Mouse (Mus musculus): ENCODE data around the gene Odf3l1. TPM values are rescaled to one million over a fixed set of nuclear protein-coding genes. Genes with fewer than 3 reads are reported as not detected.

Odf3l1 gene
- total and polyA plus RNA-seq, 2 experiments from 2014 or later: 0.36 TPM; not detected in 1

DNA sequence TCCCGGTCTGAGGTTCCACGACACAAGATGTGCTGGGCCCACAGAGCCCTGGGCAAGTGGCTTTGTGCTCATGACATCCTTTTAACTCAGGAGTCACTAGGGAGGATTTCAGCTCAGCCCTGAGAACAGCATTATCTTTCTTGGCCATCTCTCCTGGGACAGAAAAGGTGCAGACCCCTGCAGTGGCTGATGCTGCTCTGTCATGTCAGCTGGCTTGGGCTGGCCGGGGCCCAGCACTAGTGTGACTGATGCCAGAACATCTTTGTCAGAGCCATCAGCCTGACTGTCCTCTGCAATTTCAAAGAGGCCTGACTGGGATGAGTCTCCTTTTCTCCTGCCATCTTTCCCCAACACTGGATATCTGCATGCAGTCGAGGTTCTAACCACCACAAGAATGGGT lies 17.8 kb upstream of the Odf3l1 start:
- DNase-seq (ENCODE audit: low spot score): no peak
- Histone ChIP-seq H3K27ac (ENCODE audit: low read depth) (peak overlapping the region; percentile 40; the same call in 1 of the 2 replicates), H3K4me1 (ENCODE audit: control insufficient read depth, insufficient read depth) (no peaks in the 10 kb centered on the region), H3K4me3 (ENCODE audit: low read depth, low read length) (no peak overlapping the region), H3K4me2 (ENCODE audit: low read depth, low read length) (no peak overlapping the region), H3K9ac (replicated peaks; ENCODE audit: low read depth, low read length) (no peak overlapping the region), H3K27me3 (ENCODE audit: control insufficient read depth, insufficient read depth, low read length) (no peaks in the 10 kb centered on the region), H3K9me3 (replicated peaks; ENCODE audit: control insufficient read depth, low read length) (no peaks in the 10 kb centered on the region), H3K36me3 (replicated peaks; ENCODE audit: control insufficient read depth, insufficient read depth, low read length) (peaks cover 33% of the 10 kb centered on the region)
- WGBS: 44% methylated on average over 4 of the region's 4 CpGs
- ATAC-seq (ENCODE audit: insufficient read depth, low read depth): no peak
- TF ChIP-seq EP300 (IDR thresholded peaks at IDR 0.05; ENCODE audit: low read depth): no peak
- no peak for TF ChIP-seq CTCF (IDR thresholded peaks at IDR 0.05; ENCODE audit: low read depth)

DNA sequence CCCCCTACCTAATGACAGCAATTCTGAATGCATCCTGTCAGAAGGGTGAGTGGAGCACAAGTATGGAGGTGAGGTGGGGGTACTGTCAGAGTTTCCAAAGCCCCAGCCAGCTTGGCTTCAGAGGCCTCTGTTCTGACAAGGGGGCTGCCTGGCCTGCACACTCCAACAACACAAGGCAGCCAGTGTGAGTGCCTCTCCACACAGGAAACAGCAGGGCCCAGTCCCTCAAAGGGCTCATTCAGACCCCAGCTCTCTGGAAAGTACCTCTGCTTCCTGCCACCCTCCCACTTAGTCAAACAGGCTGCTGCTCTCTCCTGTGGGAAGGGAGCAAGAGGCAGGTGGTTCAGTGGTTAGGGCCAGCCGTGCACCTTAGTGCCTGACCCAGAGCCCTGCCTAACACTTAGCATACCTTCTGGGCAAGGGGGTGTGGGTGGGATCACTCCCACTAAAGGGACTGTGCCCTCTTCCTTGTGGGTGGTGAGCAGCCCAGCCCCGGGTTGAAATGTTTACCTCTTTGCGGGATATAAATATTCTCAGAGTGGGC lies 17.1 kb upstream of the Odf3l1 start:
- Histone ChIP-seq H3K4me2 (ENCODE audit: low read depth, low read length) (no peak overlapping the region), H3K27me3 (ENCODE audit: control insufficient read depth, insufficient read depth, low read length) (no peaks in the 10 kb centered on the region), H3K4me1 (ENCODE audit: control insufficient read depth, insufficient read depth) (no peaks in the 10 kb centered on the region), H3K36me3 (replicated peaks; ENCODE audit: control insufficient read depth, insufficient read depth, low read length) (peaks cover 26% of the 10 kb centered on the region), H3K27ac (ENCODE audit: low read depth) (0 out of 2 replicates have a peak overlapping the region, but pooled peaks have one; percentile 40), H3K9ac (replicated peaks; ENCODE audit: low read depth, low read length) (no peak overlapping the region), H3K9me3 (replicated peaks; ENCODE audit: control insufficient read depth, low read length) (no peaks in the 10 kb centered on the region), H3K4me3 (ENCODE audit: low read depth, low read length) (no peak overlapping the region)
- no peak for TF ChIP-seq EP300 (IDR thresholded peaks at IDR 0.05; ENCODE audit: low read depth)
- TF ChIP-seq CTCF (IDR thresholded peaks at IDR 0.05; ENCODE audit: low read depth): no peak
- no peak for ATAC-seq (ENCODE audit: insufficient read depth, low read depth)
- DNase-seq (ENCODE audit: low spot score): no peak
- 74% methylated on average over 3 of the region's 3 CpGs for WGBS

GRCm38 (mm10) chr9:56880790-56881189 lies 16.3 kb upstream of the Odf3l1 start:
- H3K27ac ChIP-seq (ENCODE audit: low read depth): peak overlapping the region; percentile 28; the same call in 1 of the 2 replicates
- H3K27me3 ChIP-seq (ENCODE audit: control insufficient read depth, insufficient read depth, low read length): no peaks in the 10 kb centered on the region
- ATAC-seq (ENCODE audit: insufficient read depth, low read depth) (no peak), DNase-seq (ENCODE audit: low spot score) (no peak)
- WGBS: 66% methylated on average over 9 of the region's 9 CpGs
- H3K36me3 ChIP-seq (replicated peaks; ENCODE audit: control insufficient read depth, insufficient read depth, low read length): peaks cover 19% of the 10 kb centered on the region
- H3K4me3 ChIP-seq (ENCODE audit: low read depth, low read length): no peak overlapping the region
- H3K4me2 ChIP-seq (ENCODE audit: low read depth, low read length): no peak overlapping the region
- H3K9ac ChIP-seq (replicated peaks; ENCODE audit: low read depth, low read length): no peak overlapping the region
- no peak for TF ChIP-seq EP300 (IDR thresholded peaks at IDR 0.05; ENCODE audit: low read depth)
- TF ChIP-seq CTCF (IDR thresholded peaks at IDR 0.05; ENCODE audit: low read depth): no peak
- no peaks in the 10 kb centered on the region for H3K4me1 ChIP-seq (ENCODE audit: control insufficient read depth, insufficient read depth)
- no peaks in the 10 kb centered on the region for H3K9me3 ChIP-seq (replicated peaks; ENCODE audit: control insufficient read depth, low read length)

DNA sequence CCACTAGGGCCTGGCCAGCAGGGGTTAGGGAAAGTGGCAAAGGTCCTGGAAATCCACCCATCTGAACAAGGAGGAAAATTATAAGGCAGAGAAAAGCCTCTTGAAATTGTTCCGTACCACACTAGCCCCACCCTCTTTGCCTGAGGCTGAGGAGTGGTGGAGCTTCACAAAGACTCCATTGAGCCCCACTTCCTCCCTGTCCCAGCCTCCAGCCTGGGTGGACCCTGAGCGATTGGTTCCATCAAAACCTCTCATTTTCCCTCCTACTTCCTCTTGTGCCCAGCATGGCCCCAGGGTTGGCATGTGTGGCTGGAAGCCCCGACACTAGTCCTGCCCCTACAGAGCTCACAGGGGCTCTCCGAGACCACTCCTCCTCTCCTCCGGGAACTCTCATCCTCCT lies 12.8 kb upstream of the Odf3l1 start:
- ATAC-seq (ENCODE audit: insufficient read depth, low read depth): no peak
- Histone ChIP-seq H3K9ac (replicated peaks; ENCODE audit: low read depth, low read length) (no peak overlapping the region), H3K27ac (ENCODE audit: low read depth) (no peak overlapping the region), H3K9me3 (replicated peaks; ENCODE audit: control insufficient read depth, low read length) (no peaks in the 10 kb centered on the region), H3K4me2 (ENCODE audit: low read depth, low read length) (no peak overlapping the region), H3K4me3 (ENCODE audit: low read depth, low read length) (no peak overlapping the region), H3K4me1 (ENCODE audit: control insufficient read depth, insufficient read depth) (peaks cover 19% of the 10 kb centered on the region), H3K36me3 (replicated peaks; ENCODE audit: control insufficient read depth, insufficient read depth, low read length) (no peaks in the 10 kb centered on the region), H3K27me3 (ENCODE audit: control insufficient read depth, insufficient read depth, low read length) (no peaks in the 10 kb centered on the region)
- TF ChIP-seq EP300 (IDR thresholded peaks at IDR 0.05; ENCODE audit: low read depth) (no peak), CTCF (IDR thresholded peaks at IDR 0.05; ENCODE audit: low read depth) (no peak)
- 79% methylated on average over 5 of the region's 5 CpGs for WGBS
- DNase-seq (ENCODE audit: low spot score): no peak

DNA sequence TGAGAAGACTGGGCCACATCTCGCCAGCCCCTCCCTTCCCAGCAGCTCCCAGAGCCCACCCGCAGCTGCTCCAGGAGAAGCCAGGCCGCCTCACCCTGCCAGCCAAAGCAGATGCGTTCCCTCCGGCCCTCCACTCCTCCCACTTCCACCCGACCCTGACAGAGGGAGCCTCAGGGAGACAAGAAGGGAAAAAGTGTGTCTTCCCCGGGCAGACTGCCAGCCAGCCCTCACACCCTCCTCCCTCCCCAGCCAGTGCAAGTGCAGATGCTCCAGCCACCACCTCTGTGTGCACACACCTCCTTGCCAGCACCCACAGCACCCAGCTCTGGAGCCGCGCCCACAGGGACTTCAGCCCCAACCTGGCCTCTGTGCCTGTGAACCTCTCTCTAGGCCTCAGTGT lies 12.3 kb upstream of the Odf3l1 start:
- TF ChIP-seq CTCF (IDR thresholded peaks at IDR 0.05; ENCODE audit: low read depth) (no peak), EP300 (IDR thresholded peaks at IDR 0.05; ENCODE audit: low read depth) (no peak)
- H3K27me3 ChIP-seq (ENCODE audit: control insufficient read depth, insufficient read depth, low read length): no peaks in the 10 kb centered on the region
- H3K9ac ChIP-seq (replicated peaks; ENCODE audit: low read depth, low read length): no peak overlapping the region
- no peak overlapping the region for H3K4me3 ChIP-seq (ENCODE audit: low read depth, low read length)
- DNase-seq (ENCODE audit: low spot score): no peak
- H3K27ac ChIP-seq (ENCODE audit: low read depth): no peak overlapping the region
- H3K4me2 ChIP-seq (ENCODE audit: low read depth, low read length): no peak overlapping the region
- no peak for ATAC-seq (ENCODE audit: insufficient read depth, low read depth)
- no peaks in the 10 kb centered on the region for H3K9me3 ChIP-seq (replicated peaks; ENCODE audit: control insufficient read depth, low read length)
- peaks cover 24% of the 10 kb centered on the region for H3K4me1 ChIP-seq (ENCODE audit: control insufficient read depth, insufficient read depth)
- H3K36me3 ChIP-seq (replicated peaks; ENCODE audit: control insufficient read depth, insufficient read depth, low read length): no peaks in the 10 kb centered on the region
- WGBS: 34% methylated on average over 9 of the region's 9 CpGs

- 32% methylated on average over 1 of the region's 1 CpGs for WGBS
- Histone ChIP-seq H3K36me3 (replicated peaks; ENCODE audit: control insufficient read depth, insufficient read depth, low read length) (no peaks in the 10 kb centered on the region), H3K9ac (replicated peaks; ENCODE audit: low read depth, low read length) (no peak overlapping the region), H3K27ac (ENCODE audit: low read depth) (peak overlapping the region; percentile 76), H3K4me3 (ENCODE audit: low read depth, low read length) (no peak overlapping the region), H3K27me3 (ENCODE audit: control insufficient read depth, insufficient read depth, low read length) (no peaks in the 10 kb centered on the region), H3K4me2 (ENCODE audit: low read depth, low read length) (no peak overlapping the region), H3K9me3 (replicated peaks; ENCODE audit: control insufficient read depth, low read length) (no peaks in the 10 kb centered on the region), H3K4me1 (ENCODE audit: control insufficient read depth, insufficient read depth) (peaks cover 58% of the 10 kb centered on the region)
- DNase-seq (ENCODE audit: low spot score) (peak; percentile 61), ATAC-seq (ENCODE audit: insufficient read depth, low read depth) (peak; percentile 46; the same call in 1 of the 2 replicates)
- no peak for TF ChIP-seq CTCF (IDR thresholded peaks at IDR 0.05; ENCODE audit: low read depth)
- TF ChIP-seq EP300 (IDR thresholded peaks at IDR 0.05; ENCODE audit: low read depth): no peak
Measured at GRCm38 (mm10) chr9:56873097-56873496, 8.6 kb upstream of the Odf3l1 start.

Measured in heart, postnatal 0 days (tissue).